Mouse (Mus musculus) Patski (cell line): ENCODE measurements around the gene Ankrd11. TPM values are rescaled to one million over a fixed set of nuclear protein-coding genes. Genes with fewer than 3 reads are reported as not detected.
"Not testable (repeated sequence)": the region's sequence is repeated elsewhere in the genome, so short reads cannot be mapped to it uniquely, and the experiment has no call there.

Experiments
- ATAC-seq: fragments of 100-300 bp; one replicate; pipeline ENCODE4 v1.8.0; 2021
- CTCF ChIA-PET: fragments of 350-600 bp; sonication (Branson Sonifier 250); formaldehyde crosslinking; loops from one replicate; lab custom pipeline; 2022; ENCODE audit warnings: inconsistent platforms; lab: Charles Lee
- POLR2A ChIA-PET: fragments of 350-600 bp; sonication (Branson Sonifier 250); formaldehyde crosslinking; loops from one replicate; lab custom pipeline; 2022; ENCODE audit warnings: antibody characterized with exemption, inconsistent platforms; lab: Charles Lee
- DNase-seq: peaks from one replicate; pipeline ENCODE4 v3.0.0-alpha.2; 2011; ENCODE audit warnings: low read depth, low spot score
- H3K27me3 ChIP-seq: fragments of 371-371 bp; one replicate; pipeline ENCODE4 v1.5.1; 2021
- CTCF ChIP-seq: fragments of 100-300 bp; IDR thresholded peaks from one replicate; pipeline ENCODE4 v1.5.1; 2021
- in situ Hi-C: fragments of 300-500 bp; cut with MboI; formaldehyde crosslinking; loops from 3 replicates; pipeline ENCODE4 v1.11.1; 2018; ENCODE audit warnings: low pct_unique_long_range_greater_than_20kb, mixed read lengths
- polyA plus RNA-seq: library from polyadenylated mRNA; unstranded; gene quantifications from one replicate; pipeline ENCODE4 v1.2.3, GENCODE M21; 2021

Ankrd11 gene
- polyA plus RNA-seq, 1 experiment from 2014 or later: 76.4 TPM

DNA sequence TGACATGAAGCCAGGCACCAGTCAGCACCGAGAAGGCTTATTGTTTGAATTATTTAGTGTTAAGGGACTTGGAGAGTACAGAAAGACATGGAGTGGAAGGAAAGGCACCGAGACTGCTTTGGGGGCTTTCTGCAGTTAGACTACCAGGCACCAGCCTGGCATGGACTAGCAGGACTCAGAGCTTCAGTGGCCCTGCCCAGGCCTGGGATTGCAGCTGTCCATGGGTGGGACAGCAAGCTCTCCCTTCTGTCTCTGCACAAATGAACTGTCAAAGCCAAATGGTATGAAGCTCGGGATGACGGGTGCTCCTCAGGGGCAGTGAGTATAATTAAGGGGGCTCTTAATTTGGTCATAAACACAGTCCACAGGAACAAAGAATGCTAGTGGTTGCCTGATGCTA lies 22.0 kb upstream of the Ankrd11 start:
- H3K27me3 ChIP-seq: no peaks in the 10 kb centered on the region
- DNase-seq (no peak), ATAC-seq (no peak)
- in situ Hi-C loops: loop anchor here (10.0 kb wide), 1 partner anchor 229 kb away; no protein-coding TSS in a partner anchor
- no peak for TF ChIP-seq CTCF
- ChIA-PET POLR2A (interaction anchor here (1.7 kb wide), 1 partner anchor 16 kb away, joined by 8 read pairs; no protein-coding TSS in a partner anchor), CTCF (no interaction called here)

DNA sequence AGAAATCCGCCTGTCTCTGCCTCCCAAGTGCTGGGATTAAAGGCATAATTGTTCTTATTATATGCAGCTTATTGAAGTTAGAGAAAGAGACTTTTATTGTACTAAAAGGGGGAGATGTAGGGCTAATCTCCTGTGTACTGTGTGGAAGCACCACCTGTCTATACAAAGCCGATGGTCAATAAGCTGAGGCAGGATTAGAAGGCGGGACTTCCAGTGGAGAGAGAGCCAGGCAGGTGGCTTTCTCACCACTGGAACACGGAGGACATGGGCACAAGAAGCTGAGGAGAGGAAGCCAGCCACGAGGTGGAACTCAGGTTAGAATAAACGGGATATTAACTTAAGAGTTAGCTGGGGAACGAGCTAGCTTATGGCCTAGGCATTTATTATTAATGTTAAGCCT lies 20.6 kb upstream of the Ankrd11 start, which contains the start of gene Spg7:
Gene Spg7 (plus strand): TSS at position 222 of the 400 bp plus-strand sequence.
- H3K27me3 ChIP-seq: no peaks in the 10 kb centered on the region
- no peak for ATAC-seq
- DNase-seq: no peak
- CTCF ChIA-PET: interaction anchor here (0.6 to 1.0 kb wide), 2 partner anchors 20 to 156 kb away, joined by 3 to 4 read pairs; partner anchors contain the start of gene Ankrd11
- no peak for TF ChIP-seq CTCF
- POLR2A ChIA-PET: no interaction called here
- in situ Hi-C loops: loop anchor here (10.0 kb wide), 1 partner anchor 228 kb away; no protein-coding TSS in a partner anchor

DNA sequence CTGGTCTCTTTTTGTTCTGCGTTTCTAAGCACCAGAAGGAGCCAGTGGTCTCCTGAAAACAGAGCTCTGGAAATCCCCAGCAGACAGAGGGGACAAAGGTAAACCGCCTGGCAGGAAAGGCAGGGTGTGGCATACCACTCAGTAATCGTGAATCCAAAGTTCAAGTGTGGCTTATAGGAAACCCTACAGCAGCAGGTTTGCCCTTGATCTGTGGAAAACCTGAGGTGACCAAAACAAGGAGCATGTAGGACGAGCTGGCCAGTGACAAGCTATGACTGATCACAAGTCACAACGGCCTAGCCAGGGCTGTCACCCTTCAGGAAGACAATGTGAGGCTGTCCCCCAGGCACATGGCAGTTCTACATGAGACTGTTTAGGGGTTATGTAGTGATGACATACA lies 9.4 kb upstream of the Ankrd11 start:
- in situ Hi-C loops: no loop called here
- DNase-seq (no peak), ATAC-seq (no peak)
- TF ChIP-seq CTCF: no peak
- ChIA-PET POLR2A (interaction anchor here (0.6 kb wide), 2 partner anchors 8 to 450 kb away, joined by 3 to 4 read pairs; no protein-coding TSS in a partner anchor), CTCF (interaction anchor here (1.0 kb wide), 1 partner anchor 27 kb away, joined by 3 read pairs; no protein-coding TSS in a partner anchor)
- no peaks in the 10 kb centered on the region for H3K27me3 ChIP-seq

DNA sequence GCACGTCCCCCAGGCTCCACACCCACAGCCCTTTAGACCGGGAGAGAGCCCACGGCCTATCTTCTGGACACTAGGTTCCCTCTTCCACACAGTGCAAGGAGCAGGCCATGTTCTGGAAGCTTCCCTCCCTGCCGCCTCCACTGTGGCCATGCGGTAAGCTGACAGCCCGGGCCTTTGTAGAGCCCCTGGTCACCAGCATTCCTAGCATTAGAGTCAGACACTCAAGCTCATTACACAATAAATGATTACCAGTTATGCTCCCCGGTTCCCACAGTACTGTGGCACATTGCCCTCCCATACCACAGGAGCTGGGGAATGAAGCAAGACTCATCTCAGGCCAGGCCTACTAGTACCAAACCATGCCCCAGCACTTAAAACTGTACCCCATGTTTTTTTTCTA lies 6.3 kb upstream of the Ankrd11 start:
- ChIA-PET POLR2A (interaction anchor here (2.8 kb wide), 1 partner anchor 16 kb away, joined by 8 read pairs; no protein-coding TSS in a partner anchor), CTCF (interaction anchor here (0.9 kb wide), 1 partner anchor 11 kb away, joined by 3 read pairs; no protein-coding TSS in a partner anchor)
- TF ChIP-seq CTCF: no peak
- peak; percentile 93 for ATAC-seq
- in situ Hi-C loops: loop anchor here (5.0 kb wide), 1 partner anchor 141 kb away; no protein-coding TSS in a partner anchor
- H3K27me3 ChIP-seq: no peaks in the 10 kb centered on the region
- DNase-seq: peak; percentile 77

DNA sequence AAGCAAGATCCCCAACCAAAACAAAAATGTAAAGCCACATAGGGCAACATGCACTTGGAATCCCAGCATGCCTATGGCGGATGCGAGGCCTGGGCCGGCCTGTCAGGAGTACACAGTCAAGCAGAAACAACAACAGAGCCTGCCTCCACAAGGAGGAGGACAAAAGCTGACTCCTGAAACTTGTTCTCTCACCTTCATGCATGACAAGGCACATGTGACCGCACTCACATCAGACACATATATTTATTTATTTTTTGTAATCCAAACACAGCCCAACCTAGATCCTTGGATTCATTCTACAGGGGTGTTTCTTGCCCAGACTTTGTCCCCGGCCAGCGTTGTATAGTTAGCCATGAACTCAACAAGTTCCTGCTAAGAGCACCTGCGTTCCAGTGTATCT lies 5.8 kb upstream of the Ankrd11 start:
- DNase-seq: peak; percentile 33
- TF ChIP-seq CTCF: no peak
- ATAC-seq: no peak
- ChIA-PET CTCF (interaction anchor here (0.9 to 1.1 kb wide), 3 partner anchors 11 to 141 kb away, joined by 3 to 4 read pairs (median 4); no protein-coding TSS in a partner anchor), POLR2A (interaction anchor here (0.6 to 2.8 kb wide), 2 partner anchors 17 to 166 kb away, joined by 3 to 8 read pairs; no protein-coding TSS in a partner anchor)
- no peaks in the 10 kb centered on the region for H3K27me3 ChIP-seq
- in situ Hi-C loops: loop anchor here (5.0 kb wide), 1 partner anchor 141 kb away; no protein-coding TSS in a partner anchor

DNA sequence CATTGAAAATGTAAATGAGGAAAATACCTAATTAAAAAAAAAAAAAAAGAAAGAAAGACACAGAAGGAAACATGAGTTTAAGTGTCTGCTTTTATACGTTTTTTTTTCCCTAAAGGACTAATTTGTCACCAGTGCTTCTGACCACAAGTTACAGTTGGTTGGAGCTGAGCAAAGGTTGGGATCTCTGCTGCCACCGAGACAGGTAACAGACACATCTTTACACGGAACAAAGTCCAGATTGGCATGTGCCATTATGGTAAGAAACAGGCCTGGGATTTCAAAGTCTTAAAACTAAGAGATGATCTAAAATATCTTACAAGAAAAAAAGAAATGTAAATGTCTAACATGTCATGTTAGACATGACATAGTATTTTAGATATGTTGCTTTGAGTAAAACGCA lies 4.6 kb upstream of the Ankrd11 start:
- no peak for TF ChIP-seq CTCF
- ChIA-PET POLR2A (interaction anchor here (0.7 to 2.8 kb wide), 2 partner anchors 18 to 134 kb away, joined by 6 to 8 read pairs; no protein-coding TSS in a partner anchor), CTCF (interaction anchor here (1.1 kb wide), 2 partner anchors 12 to 140 kb away, joined by 4 read pairs; no protein-coding TSS in a partner anchor)
- DNase-seq (no peak), ATAC-seq (no peak)
- in situ Hi-C loops: loop anchor here (5.0 kb wide), 1 partner anchor 139 kb away; no protein-coding TSS in a partner anchor
- no peaks in the 10 kb centered on the region for H3K27me3 ChIP-seq

DNA sequence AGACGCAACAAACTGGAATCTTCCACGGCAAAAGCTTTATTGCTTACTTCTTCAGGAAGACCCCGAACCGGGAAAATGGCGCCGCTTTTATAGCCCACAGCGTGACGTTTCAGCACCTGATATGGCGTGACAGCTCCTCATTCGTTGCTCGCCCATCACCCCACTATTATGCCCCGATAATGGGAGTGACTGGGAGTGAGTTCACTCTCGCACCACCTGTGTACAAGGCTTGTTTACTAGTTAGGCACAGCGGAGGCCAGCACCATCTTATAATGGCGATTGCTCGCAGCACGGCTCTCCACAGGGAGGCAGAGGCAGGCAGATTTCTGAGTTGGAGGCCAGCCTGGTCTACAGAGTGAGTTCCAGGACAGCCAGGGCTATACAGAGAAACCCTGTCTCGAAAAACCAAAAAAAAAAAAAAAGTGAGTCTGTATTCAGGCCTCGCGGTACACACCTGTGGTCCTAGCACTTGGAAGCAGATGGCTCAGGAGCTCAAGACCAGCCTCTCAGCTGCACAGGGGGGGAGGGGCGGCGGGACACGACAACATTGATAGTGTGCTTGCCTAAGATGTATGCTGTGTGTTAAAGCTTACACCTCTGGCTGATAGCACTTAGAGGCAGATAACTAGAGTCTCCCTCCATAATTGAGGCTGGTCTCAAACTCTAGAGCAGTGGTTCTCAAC lies 2.8 kb upstream of the Ankrd11 start:
- H3K27me3 ChIP-seq, POLR2A ChIA-PET, ATAC-seq, DNase-seq, CTCF ChIA-PET: not testable (repeated sequence)
- in situ Hi-C loops: loop anchor here (5.0 kb wide), 1 partner anchor 138 kb away; no protein-coding TSS in a partner anchor

DNA sequence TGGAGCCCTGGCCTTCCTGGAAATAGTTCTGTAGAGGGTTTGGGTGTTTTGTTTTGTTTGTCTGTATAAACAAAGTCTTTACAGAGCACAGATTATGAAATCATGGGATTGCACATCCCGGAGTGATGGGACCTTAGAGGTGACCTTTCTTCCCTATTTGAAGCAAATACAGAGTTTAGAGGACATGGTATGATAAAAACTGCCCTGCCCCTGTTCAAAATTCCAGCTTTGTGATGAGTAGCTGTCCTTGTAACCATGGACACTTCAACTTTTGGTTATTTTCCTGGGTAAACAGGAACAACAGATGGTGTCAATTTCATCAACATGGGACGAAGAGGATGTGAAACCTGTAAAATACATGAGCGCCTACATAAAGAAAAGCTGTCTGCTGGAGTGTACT lies 1.9 kb upstream of the Ankrd11 start:
- TF ChIP-seq CTCF: no peak
- DNase-seq (no peak), ATAC-seq (no peak)
- ChIA-PET CTCF (interaction anchor here (0.7 to 1.8 kb wide), 2 partner anchors 133 to 137 kb away, joined by 3 to 9 read pairs; no protein-coding TSS in a partner anchor), POLR2A (interaction anchor here (0.7 kb wide), 1 partner anchor 39 kb away, joined by 3 read pairs; no protein-coding TSS in a partner anchor)
- no peaks in the 10 kb centered on the region for H3K27me3 ChIP-seq
- in situ Hi-C loops: no loop called here

DNA sequence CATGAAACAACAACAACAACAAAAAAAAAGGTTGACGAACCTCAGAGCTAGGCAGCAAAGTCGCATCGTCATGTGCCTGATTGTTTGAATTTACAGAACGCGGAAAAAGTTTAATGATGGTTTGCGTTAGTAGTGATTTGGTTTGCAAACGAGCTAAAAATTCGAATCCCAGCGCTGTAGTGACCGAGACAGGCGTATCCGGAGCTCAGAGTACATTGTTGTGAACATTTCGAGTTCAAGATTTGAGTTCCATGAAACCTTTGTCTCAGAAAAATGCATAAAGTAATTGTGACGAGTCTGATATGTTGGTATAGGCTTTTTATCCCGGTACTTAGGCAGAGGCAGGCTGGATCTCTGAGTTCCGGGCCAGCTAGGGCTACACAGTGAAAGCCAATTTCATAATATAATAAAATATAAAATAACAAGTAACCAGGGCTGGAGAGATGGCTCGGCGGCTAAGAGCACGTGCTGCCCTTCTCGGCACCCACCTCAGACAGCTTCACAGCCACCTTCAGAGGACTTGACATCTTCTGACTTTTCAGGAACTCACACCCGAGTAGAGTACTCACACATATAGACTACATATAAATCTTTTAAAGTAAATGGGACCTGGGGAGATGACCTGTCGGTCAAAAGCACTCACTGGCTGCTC lies 1.0 kb upstream of the Ankrd11 start:
- ChIA-PET CTCF (interaction anchor here (0.8 to 1.8 kb wide), 4 partner anchors 19 to 137 kb away, joined by 3 to 9 read pairs (median 4); no protein-coding TSS in a partner anchor), POLR2A (interaction anchor here (1.2 to 1.4 kb wide), 2 partner anchors 23 to 137 kb away, joined by 3 to 4 read pairs; no protein-coding TSS in a partner anchor)
- DNase-seq: no peak
- in situ Hi-C loops: no loop called here
- no peaks in the 10 kb centered on the region for H3K27me3 ChIP-seq
- TF ChIP-seq CTCF: no peak
- no peak for ATAC-seq

DNA sequence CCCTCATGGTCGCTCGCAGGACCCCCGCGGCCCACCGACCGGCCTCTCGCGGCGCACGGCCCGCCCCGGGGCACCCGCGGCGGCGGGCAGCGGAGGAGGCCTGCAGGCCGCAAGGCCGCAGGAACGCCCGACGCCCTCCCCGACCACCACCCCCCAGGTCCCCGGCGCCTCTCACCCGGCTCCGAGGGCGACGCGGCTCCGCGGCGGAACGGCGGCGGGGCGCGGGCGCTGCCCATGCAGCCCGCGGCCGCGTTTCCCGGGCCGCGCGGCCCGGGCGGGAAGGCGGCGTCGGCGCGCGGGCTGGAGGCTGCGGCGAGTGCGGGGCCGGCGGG lies 337 bp downstream of the Ankrd11 start:
- ChIA-PET CTCF (interaction anchor here (1.5 kb wide), 1 partner anchor 21 kb away, joined by 4 read pairs; no protein-coding TSS in a partner anchor), POLR2A (interaction anchor here (2.4 kb wide), 1 partner anchor 135 kb away, joined by 9 read pairs; no protein-coding TSS in a partner anchor)
- ATAC-seq (peak; percentile 17), DNase-seq (no peak)
- in situ Hi-C loops: no loop called here
- H3K27me3 ChIP-seq: no peaks in the 10 kb centered on the region
- TF ChIP-seq CTCF: no peak
